Mouse (Mus musculus) ES-E14 (cell line): Measurements from ENCODE around the gene Nvl. TPM values are rescaled to one million over a fixed set of nuclear protein-coding genes. Genes with fewer than 3 reads are reported as not detected.

Experiments
- DNase-seq: peaks from one replicate; pipeline ENCODE4 v3.0.0-alpha.2; 2013; ENCODE audit warnings: low read depth, low spot score
- H3K27ac ChIP-seq: 2 replicates; pipeline ENCODE4 v1.5.1; 2012; ENCODE audit warnings: low read depth, mild to moderate bottlenecking, low read length, moderate library complexity, mixed read lengths; ENCODE audit not compliant: poor library complexity, insufficient read depth, severe bottlenecking
- H3K36me3 ChIP-seq: 2 replicates; pipeline ENCODE4 v1.6.1; 2012; ENCODE audit warnings: mild to moderate bottlenecking, low read length, moderate library complexity, mixed read lengths; ENCODE audit not compliant: control insufficient read depth, poor library complexity, insufficient read depth, severe bottlenecking
- H3K4me1 ChIP-seq, 2 experiments: fragments of 150-350 bp in 1 of 2; sonication (generic) in 1 of 2; 2 replicates each; pipeline ENCODE4 v1.6.1; 2012; ENCODE audit warnings: low read length in 2 of 2, mild to moderate bottlenecking in 1 of 2, mixed read lengths in 1 of 2; ENCODE audit not compliant: control insufficient read depth in 2 of 2, insufficient read depth in 2 of 2, poor library complexity in 1 of 2
- H3K4me3 ChIP-seq, 2 experiments: fragments of 150-350 bp in 1 of 2; sonication (generic) in 1 of 2; 2 replicates each; pipeline ENCODE4 v1.5.1; 2012; ENCODE audit warnings: low read length in 2 of 2, low read depth in 1 of 2, mild to moderate bottlenecking in 1 of 2, mixed read lengths in 1 of 2; ENCODE audit not compliant: insufficient read depth in 1 of 2, poor library complexity in 1 of 2, severe bottlenecking in 1 of 2
- H3K9ac ChIP-seq: 2 replicates; pipeline ENCODE4 v1.6.1; 2012; ENCODE audit warnings: low read depth, mild to moderate bottlenecking, low read length, mixed read lengths; ENCODE audit not compliant: poor library complexity, insufficient read depth, severe bottlenecking
- H3K9me3 ChIP-seq: fragments of 150-350 bp; sonication (generic); 2 replicates; pipeline ENCODE4 v1.6.1; 2012; ENCODE audit warnings: low read depth, mild to moderate bottlenecking, low read length; ENCODE audit not compliant: control insufficient read depth, insufficient read depth
- CHD2 ChIP-seq: IDR thresholded peaks from 2 replicates; pipeline ENCODE4 v1.6.1; 2014; ENCODE audit warnings: mild to moderate bottlenecking, low read depth, low read length, inconsistent platforms
- HCFC1 ChIP-seq: IDR thresholded peaks from 2 replicates; pipeline ENCODE4 v1.6.1; 2012; ENCODE audit warnings: low read length, inconsistent platforms, borderline replicate concordance; ENCODE audit not compliant: insufficient read depth
- MAFK ChIP-seq: IDR thresholded peaks from 2 replicates; pipeline ENCODE4 v1.6.1; 2014; ENCODE audit warnings: mild to moderate bottlenecking, low read depth, low read length, inconsistent platforms; ENCODE audit not compliant: insufficient read depth
- ZC3H11A ChIP-seq: IDR thresholded peaks from 2 replicates; pipeline ENCODE4 v1.6.1; 2012; ENCODE audit warnings: low read depth, mild to moderate bottlenecking, inconsistent platforms, low read length, borderline replicate concordance
- ZNF384 ChIP-seq: IDR thresholded peaks from 2 replicates; pipeline ENCODE4 v1.6.1; 2012; ENCODE audit warnings: low read depth, low read length, inconsistent platforms
- in situ Hi-C, 2 experiments: fragments of 600-800 bp; cut with MboI; formaldehyde crosslinking; loops; one replicate each; pipeline ENCODE4 v1.15.1; 2025; ENCODE audit warnings: low sequenced_read_pairs in 2 of 2, inconsistent platforms in 1 of 2; ENCODE audit not compliant: unreplicated experiment in 2 of 2
- total RNA-seq: library from RNA; depleted of rRNA; stranded (reverse); fragments of 300-350 nt; gene quantifications from 2 replicates; pipeline ENCODE4 v1.2.3, GENCODE M21; 2012

The Nvl gene
- total RNA-seq, 1 experiment: 44.5 TPM

DNA sequence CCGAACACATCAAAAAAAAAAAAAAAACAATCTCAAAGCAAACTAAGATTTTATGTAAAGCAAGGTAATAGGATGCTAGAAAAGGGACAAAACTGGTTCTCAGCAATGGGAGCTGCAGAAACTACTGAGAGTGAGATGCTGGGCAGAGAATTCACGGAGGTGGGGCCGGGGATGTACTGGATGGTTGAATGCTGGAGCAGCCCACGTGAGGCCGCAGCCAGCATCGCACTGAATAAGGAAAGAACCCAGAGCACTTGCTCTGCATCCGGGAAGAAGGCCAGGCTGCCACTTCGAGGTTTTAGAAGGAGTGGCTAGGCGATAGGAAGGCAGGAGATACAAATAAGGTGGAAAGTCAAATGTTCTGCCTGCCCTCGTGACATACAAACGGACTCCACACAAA, 74.3 kb downstream of the Nvl start:
- Histone ChIP-seq H3K4me1 (no peaks in the 10 kb centered on the region), H3K9ac (no peak overlapping the region), H3K9me3 (no peaks in the 10 kb centered on the region), H3K27ac (no peak overlapping the region), H3K4me3 (no peak overlapping the region), H3K36me3 (no peaks in the 10 kb centered on the region)
- DNase-seq: no peak
- in situ Hi-C loops: no loop called here
- no peak for TF ChIP-seq ZNF384
- no peak for TF ChIP-seq MAFK
- TF ChIP-seq ZC3H11A: no peak
- TF ChIP-seq HCFC1: no peak
- TF ChIP-seq CHD2: no peak

DNA sequence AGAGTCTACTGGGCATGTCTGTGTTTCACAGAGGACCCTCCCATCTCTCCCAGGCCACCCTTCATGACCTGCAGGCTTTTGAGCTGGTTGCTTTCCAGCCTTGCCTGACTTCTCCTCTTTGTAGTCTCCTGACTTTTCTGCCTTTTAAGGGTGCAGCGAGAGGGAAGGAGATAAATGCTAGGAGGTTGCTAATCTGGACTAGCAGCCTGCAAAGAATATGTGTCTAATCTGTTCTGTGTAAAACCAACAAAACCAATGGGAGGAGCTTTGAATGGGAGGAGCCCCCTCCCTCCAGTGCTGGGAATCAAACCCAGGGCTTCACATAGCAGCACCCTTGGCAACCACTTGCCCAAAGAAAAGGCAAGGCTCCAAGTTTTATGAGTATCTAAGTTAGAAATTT, 75.7 kb downstream of the Nvl start:
- Histone ChIP-seq H3K4me1 (no peaks in the 10 kb centered on the region), H3K9me3 (no peaks in the 10 kb centered on the region), H3K4me3 (no peak overlapping the region), H3K27ac (no peak overlapping the region), H3K9ac (no peak overlapping the region), H3K36me3 (no peaks in the 10 kb centered on the region)
- no peak for DNase-seq
- in situ Hi-C loops: no loop called here
- no peak for TF ChIP-seq ZNF384
- no peak for TF ChIP-seq HCFC1
- TF ChIP-seq CHD2: no peak
- no peak for TF ChIP-seq MAFK
- TF ChIP-seq ZC3H11A: no peak

DNA sequence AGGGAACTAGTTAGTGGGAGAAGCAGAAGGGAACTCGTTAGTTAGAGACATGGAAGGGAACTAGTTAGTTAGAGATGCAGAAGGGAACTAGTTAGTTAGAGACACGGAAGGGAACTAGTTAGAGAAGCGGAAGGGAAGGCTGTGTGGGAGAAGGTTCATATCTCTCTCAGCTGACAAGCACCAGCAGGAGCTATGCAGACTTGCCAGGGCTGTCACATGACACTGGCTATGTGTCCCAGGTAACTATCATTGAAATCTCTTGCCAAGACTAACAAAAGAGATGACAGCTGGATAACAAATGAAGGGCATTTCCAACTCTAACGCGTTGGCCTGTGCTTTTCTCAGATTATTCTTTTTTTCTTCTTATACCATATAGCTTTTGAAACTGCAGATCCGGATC, 79.4 kb downstream of the Nvl start:
- H3K4me1 ChIP-seq: no peaks in the 10 kb centered on the region; a peak in 1 of 4 replicates
- no peaks in the 10 kb centered on the region for H3K9me3 ChIP-seq
- no peak overlapping the region for H3K27ac ChIP-seq
- TF ChIP-seq HCFC1 (no peak), ZNF384 (no peak), ZC3H11A (no peak), CHD2 (no peak), MAFK (no peak)
- no peak overlapping the region for H3K4me3 ChIP-seq
- H3K9ac ChIP-seq: no peak overlapping the region
- in situ Hi-C loops: no loop called here
- no peak for DNase-seq
- no peaks in the 10 kb centered on the region for H3K36me3 ChIP-seq

DNA sequence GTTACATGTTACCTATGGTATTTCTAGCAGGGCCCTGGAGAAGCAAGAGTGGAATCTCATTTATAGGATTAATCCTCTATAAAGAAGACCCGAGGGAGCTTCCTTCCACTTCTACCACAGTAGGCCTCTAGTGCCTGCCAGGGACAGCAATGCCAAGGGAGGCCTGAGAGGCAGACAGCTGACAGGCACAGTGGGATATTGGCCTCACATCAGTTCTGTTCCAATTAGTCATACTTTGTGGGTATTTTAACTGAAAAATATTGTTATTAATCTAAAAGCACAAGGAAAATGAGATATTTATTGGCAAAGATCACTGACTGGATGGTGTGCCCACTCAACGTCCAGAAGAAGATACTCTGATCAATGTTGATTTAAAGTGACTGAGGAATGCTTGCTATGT, 80.0 kb downstream of the Nvl start:
- in situ Hi-C loops: no loop called here
- DNase-seq: no peak
- H3K9ac ChIP-seq: no peak overlapping the region
- H3K9me3 ChIP-seq: no peaks in the 10 kb centered on the region
- H3K4me1 ChIP-seq: no peaks in the 10 kb centered on the region; a peak in 1 of 4 replicates
- no peak for TF ChIP-seq ZNF384
- no peak for TF ChIP-seq HCFC1
- no peak for TF ChIP-seq CHD2
- no peak for TF ChIP-seq MAFK
- TF ChIP-seq ZC3H11A: no peak
- H3K4me3 ChIP-seq: no peak overlapping the region
- H3K36me3 ChIP-seq: no peaks in the 10 kb centered on the region
- no peak overlapping the region for H3K27ac ChIP-seq
